Mouse (Mus musculus): ENCODE data around the gene Mxd1.

- no peak for TF ChIP-seq CTCF (IDR thresholded peaks at IDR 0.05; ENCODE audit: borderline replicate concordance, extremely low read depth, insufficient read depth, insufficient read length)
- no peak for TF ChIP-seq POLR2A (IDR thresholded peaks at IDR 0.05; ENCODE audit: borderline replicate concordance, extremely low read depth, insufficient read depth, insufficient read length, poor library complexity, severe bottlenecking)
Observed at GRCm38 (mm10) chr6:86598742-86599193, 70.2 kb downstream of the Mxd1 start.

Measured in brain, embryonic 14.5 days (tissue).